Mouse (Mus musculus): ENCODE data around the gene Gm5901.
"Not testable (repeated sequence)": the region's sequence is repeated elsewhere in the genome, so short reads cannot be mapped to it uniquely, and the experiment has no call there.

The Gm5901 gene

DNA sequence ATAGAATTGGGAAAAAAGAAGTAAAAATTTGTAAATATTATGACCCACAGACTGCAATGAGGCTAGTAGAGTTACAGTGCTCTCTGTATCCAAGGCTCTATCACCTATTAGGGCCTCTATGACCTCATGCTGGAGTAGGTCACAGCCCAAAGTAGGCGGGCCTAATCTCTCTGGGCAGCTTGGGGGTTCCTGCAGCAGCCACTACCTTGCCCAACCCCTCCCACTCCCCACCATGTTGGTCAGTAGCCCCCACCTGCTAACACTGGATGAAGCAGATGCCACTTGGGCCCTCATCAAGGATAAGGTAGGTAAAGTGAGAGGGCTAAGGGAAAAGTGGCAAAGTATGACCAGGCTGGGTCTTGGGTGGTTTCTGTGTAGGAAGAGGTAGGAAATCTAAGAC is at the start of gene Gm5901:
Gene Gm5901, plus strand, starts transcription at position 173 of the 400 bp plus-strand sequence.
- no peak for DNase-seq (ENCODE audit: extremely low read depth, low read depth)

GRCm38 (mm10) chr7:105325302-105325701 is 49.5 kb upstream of the Gm5901 start:
- DNase-seq (ENCODE audit: extremely low read depth, low read depth) = no peak

DNA sequence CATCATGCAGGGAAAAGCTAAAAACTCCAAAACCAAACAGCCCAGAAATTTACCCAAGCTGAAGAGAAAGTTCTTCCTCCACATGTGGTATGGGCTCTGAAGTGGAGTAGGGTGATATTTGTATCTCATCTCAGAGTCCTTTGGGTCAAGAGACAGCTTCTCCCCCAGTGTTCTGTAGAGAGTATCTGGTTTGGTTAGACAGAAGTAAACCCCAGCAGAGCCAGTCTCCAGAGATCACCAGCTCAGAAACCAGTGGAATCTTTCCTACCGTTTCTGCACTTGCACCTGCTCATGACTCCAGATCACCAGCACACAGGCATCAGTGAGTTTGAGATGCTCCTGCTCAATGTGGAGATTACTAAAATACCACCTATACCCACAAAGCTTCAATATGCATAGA is 40.8 kb upstream of the Gm5901 start, which contains the start of gene Olfr690:
Gene Olfr690, minus strand, starts transcription at position 101 of the 400 bp plus-strand sequence.
- DNase-seq (ENCODE audit: extremely low read depth, low read depth) = no peak

- no peak for DNase-seq (ENCODE audit: extremely low read depth, low read depth)
These were observed 32.7 kb upstream of the Gm5901 start, which contains the start of gene Olfr691 for GRCm38 (mm10) chr7:105342170-105342569. Olfr691 (minus strand) TSS chr7:105342270.

DNA sequence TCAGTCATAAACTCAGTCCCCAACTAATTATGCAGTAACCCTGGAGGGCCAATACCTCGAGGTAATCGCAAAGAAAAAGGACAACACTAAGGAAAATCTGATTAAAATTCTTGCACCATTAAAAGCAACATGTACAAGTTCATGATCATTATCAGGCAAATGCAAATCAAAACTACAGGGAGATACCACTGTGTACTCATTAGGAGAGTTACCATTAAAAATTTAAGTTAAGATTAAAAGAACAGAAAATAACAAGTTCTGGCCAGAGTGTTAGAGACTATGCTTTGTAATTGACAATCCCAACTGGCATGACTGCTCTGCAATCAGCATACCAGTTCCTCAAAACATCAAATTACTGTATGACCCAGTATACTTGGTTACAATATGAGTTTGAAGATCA is 32.1 kb upstream of the Gm5901 start:
- DNase-seq (ENCODE audit: extremely low read depth, low read depth) = no peak

- DNase-seq (ENCODE audit: extremely low read depth, low read depth) = not testable (repeated sequence)
These were observed 18.8 kb upstream of the Gm5901 start for GRCm38 (mm10) chr7:105356064-105356463.

DNA sequence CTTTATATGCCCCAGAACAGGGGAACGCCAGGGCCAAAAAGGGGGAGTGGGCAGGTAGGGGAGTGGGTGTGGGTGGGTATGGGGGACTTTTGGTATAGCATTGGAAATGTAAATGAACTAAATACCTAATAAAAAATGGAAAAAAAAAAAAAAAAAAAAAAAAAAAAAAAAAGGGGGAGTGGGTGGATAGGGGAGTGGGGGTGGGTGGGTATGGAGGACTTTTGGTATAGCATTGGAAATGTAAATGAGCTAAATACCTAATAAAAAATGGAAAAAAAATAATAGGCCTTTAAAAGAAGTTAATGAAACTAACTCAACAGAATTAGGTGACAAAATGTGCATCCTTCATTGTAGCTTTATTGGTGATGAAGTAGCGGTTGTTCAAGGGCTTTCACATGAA is 18.4 kb upstream of the Gm5901 start:
- not testable (repeated sequence) for DNase-seq (ENCODE audit: extremely low read depth, low read depth)

GRCm38 (mm10) chr7:105361713-105362112 is 13.1 kb upstream of the Gm5901 start:
- no peak for DNase-seq (ENCODE audit: extremely low read depth, low read depth)

DNA sequence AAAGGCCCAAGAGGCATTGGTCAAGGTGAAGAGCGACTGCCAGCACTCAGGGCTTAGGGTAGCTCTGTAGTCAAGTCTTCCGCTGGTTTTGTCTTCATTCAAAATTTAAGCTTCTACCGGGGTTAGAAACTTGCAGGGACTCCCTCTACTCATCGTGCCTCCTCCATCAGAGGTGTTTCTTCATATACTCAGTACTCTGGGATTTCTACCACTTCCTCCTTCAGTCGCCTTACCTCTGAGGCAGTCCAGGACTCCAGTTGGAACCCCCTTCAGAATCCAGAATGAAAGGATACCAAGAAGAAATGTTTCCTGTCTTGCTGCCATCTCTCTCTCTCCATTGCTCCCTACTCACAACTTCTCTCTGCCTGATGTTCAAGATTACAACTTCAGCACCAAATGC is 7.6 kb upstream of the Gm5901 start:
- no peak for DNase-seq (ENCODE audit: extremely low read depth, low read depth)

- DNase-seq (ENCODE audit: extremely low read depth, low read depth) = no peak
These were observed 6.9 kb upstream of the Gm5901 start, which contains the start of gene Olfr692 for GRCm38 (mm10) chr7:105367930-105368329. Olfr692 (plus strand) TSS chr7:105368230.

DNA sequence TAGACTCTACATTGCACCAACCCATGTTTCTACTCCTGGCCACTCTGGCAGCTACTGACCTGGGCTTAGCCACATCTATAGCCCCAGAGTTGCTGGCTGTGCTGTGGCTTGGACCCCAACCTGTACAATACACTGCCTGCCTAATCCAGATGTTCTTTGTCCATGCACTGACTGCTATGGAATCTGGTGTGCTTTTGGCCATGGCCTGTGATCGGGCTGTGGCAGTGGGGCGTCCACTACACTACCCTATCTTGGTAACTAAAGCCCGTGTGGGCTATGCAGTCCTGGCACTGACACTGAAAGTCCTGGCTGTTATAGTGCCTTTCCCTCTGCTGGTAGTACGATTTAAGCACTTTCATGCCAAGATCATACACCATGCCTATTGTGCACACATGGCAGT is 6.3 kb upstream of the Gm5901 start:
- DNase-seq (ENCODE audit: extremely low read depth, low read depth) = no peak

- DNase-seq (ENCODE audit: extremely low read depth, low read depth) = peak; percentile 51
These were observed 1.9 kb upstream of the Gm5901 start for GRCm38 (mm10) chr7:105372912-105373311.

GRCm38 (mm10) chr7:105373509-105373908 is 1.3 kb upstream of the Gm5901 start:
- peak; percentile 28 for DNase-seq (ENCODE audit: extremely low read depth, low read depth)

GRCm38 (mm10) chr7:105373976-105374375 is 862 bp upstream of the Gm5901 start:
- no peak for DNase-seq (ENCODE audit: extremely low read depth, low read depth)

GRCm38 (mm10) chr7:105380329-105380728 is 5.5 kb downstream of the Gm5901 start:
- no peak for DNase-seq (ENCODE audit: extremely low read depth, low read depth)

- no peak for DNase-seq (ENCODE audit: extremely low read depth, low read depth)
These were observed 12.9 kb downstream of the Gm5901 start for GRCm38 (mm10) chr7:105387696-105388095.

- DNase-seq (ENCODE audit: extremely low read depth, low read depth) = no peak
These were observed 15.4 kb downstream of the Gm5901 start for GRCm38 (mm10) chr7:105390236-105390635.

GRCm38 (mm10) chr7:105394606-105395005 is 19.8 kb downstream of the Gm5901 start:
- no peak for DNase-seq (ENCODE audit: extremely low read depth, low read depth)

DNA sequence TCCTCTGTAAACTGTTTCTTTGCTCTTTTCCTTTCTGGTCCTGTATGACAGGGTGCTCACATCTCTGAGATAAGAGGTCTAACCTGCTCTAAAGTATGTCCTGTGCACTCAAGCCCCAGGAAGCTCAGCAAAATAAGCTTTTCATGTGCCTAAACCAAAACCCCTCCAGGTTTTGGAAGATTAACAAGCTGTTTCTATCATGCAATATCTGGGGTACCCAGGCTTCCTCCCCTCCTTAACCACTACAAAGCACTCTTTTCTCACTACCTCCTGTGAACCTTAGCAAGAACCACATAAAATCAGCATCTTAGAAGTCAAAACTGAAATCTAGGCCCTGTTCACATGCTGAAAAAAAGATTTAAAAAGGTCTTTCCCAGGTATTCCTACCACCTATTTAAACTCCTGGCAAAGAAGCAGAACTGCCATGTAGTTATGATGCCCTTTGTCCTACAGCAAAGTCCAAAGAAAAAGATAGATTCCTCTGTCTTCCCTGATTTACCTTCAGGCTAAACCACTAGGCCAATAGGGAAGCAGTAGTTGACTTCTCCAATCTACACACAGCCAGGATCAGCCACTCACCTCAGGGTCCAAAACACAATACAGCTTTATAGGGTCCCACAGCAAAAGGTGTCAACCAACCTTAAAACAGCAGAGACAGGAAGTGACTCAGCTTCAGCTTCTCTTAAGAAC is 20.4 kb downstream of the Gm5901 start:
- no peak for DNase-seq (ENCODE audit: extremely low read depth, low read depth)

- DNase-seq (ENCODE audit: extremely low read depth, low read depth) = peak; percentile 36
These were observed 21.3 kb downstream of the Gm5901 start for GRCm38 (mm10) chr7:105396126-105396525.

- DNase-seq (ENCODE audit: extremely low read depth, low read depth) = peak; percentile 73
These were observed 24.5 kb downstream of the Gm5901 start for GRCm38 (mm10) chr7:105399058-105399934.

- DNase-seq (ENCODE audit: extremely low read depth, low read depth) = peak; percentile 97
These were observed 25.2 kb downstream of the Gm5901 start, which contains the start of gene Fam160a2 for GRCm38 (mm10) chr7:105399935-105400624. Fam160a2 (minus strand) TSS chr7:105400054.
